Mouse (Mus musculus): ENCODE data around the gene Rep15.

DNA sequence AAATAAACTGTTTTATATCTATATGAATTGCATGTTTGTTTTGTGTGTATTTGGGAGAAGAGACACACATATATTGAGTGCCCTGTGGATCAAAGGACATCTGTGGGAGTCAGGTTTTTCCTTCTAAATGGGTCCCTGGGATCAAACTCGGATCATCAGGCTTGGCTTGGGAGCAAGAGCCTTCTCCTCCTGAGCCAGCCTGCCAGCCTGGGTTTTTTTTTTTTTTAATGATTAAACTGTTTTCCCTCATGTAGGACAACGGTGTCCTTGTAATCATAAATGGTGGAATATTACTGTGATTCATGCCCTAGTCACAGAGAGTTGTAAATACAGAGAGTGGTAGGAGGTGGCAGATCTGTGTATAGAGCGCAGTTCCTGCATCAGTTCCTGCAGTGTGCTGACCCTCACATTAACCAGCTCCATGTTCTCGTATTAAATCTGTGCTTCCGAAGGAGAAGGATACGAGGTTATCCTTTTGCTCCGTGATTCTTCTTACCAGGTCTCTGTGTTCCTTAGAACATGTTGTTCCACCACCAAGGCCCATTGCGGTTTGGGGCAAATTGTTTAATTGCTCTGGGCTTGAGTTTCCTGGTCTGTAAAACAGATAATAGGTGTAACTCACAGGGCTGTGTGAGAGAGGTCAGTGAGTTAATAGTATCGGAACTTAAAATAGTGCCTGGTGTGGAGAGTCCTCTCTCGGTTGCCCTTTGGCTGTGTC is 32.0 kb downstream of the Rep15 start:
- no peak for TF ChIP-seq E2F4 (IDR thresholded peaks at IDR 0.05; ENCODE audit: insufficient read depth)
- no peak for TF ChIP-seq POLR2A (IDR thresholded peaks at IDR 0.05; ENCODE audit: insufficient read length, low read depth)
- TF ChIP-seq MAX (IDR thresholded peaks at IDR 0.05; ENCODE audit: low read depth), result no peak
- TF ChIP-seq TCF3 (IDR thresholded peaks at IDR 0.05; ENCODE audit: insufficient read length, low read depth), result no peak
- no peak for TF ChIP-seq MYOG (IDR thresholded peaks at IDR 0.05; ENCODE audit: control insufficient read depth in 1 of 3, insufficient read depth in 1 of 3, insufficient read length in 2 of 3, low read depth in 2 of 3)
- TF ChIP-seq USF1 (IDR thresholded peaks at IDR 0.05; ENCODE audit: low read depth), result no peak
- no peak for TF ChIP-seq TCF12 (IDR thresholded peaks at IDR 0.05; ENCODE audit: insufficient read depth, poor library complexity, severe bottlenecking)
- no peak for TF ChIP-seq REST (IDR thresholded peaks at IDR 0.05; ENCODE audit: insufficient read depth, insufficient read length)
- no peak for TF ChIP-seq CEBPB (IDR thresholded peaks at IDR 0.05; ENCODE audit: insufficient read depth, poor library complexity, severe bottlenecking)
- no peak for TF ChIP-seq POLR2AphosphoS2 (IDR thresholded peaks at IDR 0.05; ENCODE audit: insufficient read length, low read depth)
- TF ChIP-seq MYOD1 (IDR thresholded peaks at IDR 0.05; ENCODE audit: control insufficient read depth in 1 of 3, insufficient read length in 2 of 3, low read depth in 2 of 3), result no peak
- TF ChIP-seq SRF (IDR thresholded peaks at IDR 0.05; ENCODE audit: control insufficient read depth, insufficient read length, low read depth), result no peak

All from myocyte (in vitro differentiated cells).